Mouse (Mus musculus) CH12F3 (cell line): ENCODE data around the gene Mcpt1.
"Not testable (repeated sequence)": the region's sequence is repeated elsewhere in the genome, so short reads cannot be mapped to it uniquely, and the experiment has no call there.

Source experiments
- in situ Hi-C: fragments of 300-500 bp; cut with MboI; formaldehyde crosslinking; loops from 2 replicates; pipeline ENCODE4 v1.14.3; 2020; ENCODE audit warnings: low sequenced_read_pairs

Gene Mcpt1

GRCm38 (mm10) chr14:56017671-56018070 is at the start of gene Mcpt1:
TSS of gene Mcpt1 (plus strand) at chr14:56017971.
- in situ Hi-C loops, result not testable (repeated sequence)

- in situ Hi-C loops, result not testable (repeated sequence)
These were observed 30.3 kb upstream of the Mcpt1 start for GRCm38 (mm10) chr14:55987464-55987863.

- in situ Hi-C loops, result no loop called here
These were observed 4.6 kb upstream of the Mcpt1 start for GRCm38 (mm10) chr14:56013147-56013546.

- in situ Hi-C loops, result no loop called here
These were observed 3.8 kb upstream of the Mcpt1 start for GRCm38 (mm10) chr14:56013924-56014323.

GRCm38 (mm10) chr14:56019446-56019845 is 1.7 kb downstream of the Mcpt1 start:
- in situ Hi-C loops, result no loop called here

- in situ Hi-C loops, result not testable (repeated sequence)
These were observed 3.5 kb downstream of the Mcpt1 start for GRCm38 (mm10) chr14:56021305-56021704.

GRCm38 (mm10) chr14:56030395-56030794 is 12.6 kb downstream of the Mcpt1 start, which contains the start of gene Mcpt9:
TSS of gene Mcpt9 (minus strand) at chr14:56030495.
- in situ Hi-C loops, result not testable (repeated sequence)

- in situ Hi-C loops, result no loop called here
These were observed 16.7 kb downstream of the Mcpt1 start for GRCm38 (mm10) chr14:56034433-56034832.

GRCm38 (mm10) chr14:56041792-56042191 is 24.0 kb downstream of the Mcpt1 start, which contains the start of gene Mcpt2:
TSS of gene Mcpt2 (plus strand) at chr14:56042041.
- in situ Hi-C loops, result not testable (repeated sequence)

- in situ Hi-C loops, result no loop called here
These were observed 37.6 kb downstream of the Mcpt1 start for GRCm38 (mm10) chr14:56055408-56055807.

- in situ Hi-C loops, result no loop called here
These were observed 40.0 kb downstream of the Mcpt1 start for GRCm38 (mm10) chr14:56057722-56058121.

GRCm38 (mm10) chr14:56062213-56062612 is 44.4 kb downstream of the Mcpt1 start, which contains the start of gene Mcpt4:
TSS of gene Mcpt4 (minus strand) at chr14:56062313.
- in situ Hi-C loops, result not testable (repeated sequence)
